Mouse (Mus musculus) thymus, postnatal 4 days (tissue): Measurements from ENCODE around the gene Bves.
"Not testable (repeated sequence)": the region's sequence is repeated elsewhere in the genome, so short reads cannot be mapped to it uniquely, and the experiment has no call there.

Experiments used
- DNase-seq: peaks from one replicate; pipeline ENCODE4 v3.0.0; 2021

Bves gene

GRCm38 (mm10) chr10:45335434-45336422 lies at the start of gene Bves:
TSS of gene Bves (plus strand) at chr10:45335772.
- peak; percentile 43 for DNase-seq

- no peak for DNase-seq
Measured at GRCm38 (mm10) chr10:45288351-45288750, 47.2 kb upstream of the Bves start.

GRCm38 (mm10) chr10:45289218-45290105 lies 46.1 kb upstream of the Bves start:
- DNase-seq = peak; percentile 26

GRCm38 (mm10) chr10:45290618-45291017 lies 45.0 kb upstream of the Bves start:
- no peak for DNase-seq

- DNase-seq = not testable (repeated sequence)
Measured at GRCm38 (mm10) chr10:45292159-45292558, 43.4 kb upstream of the Bves start.

- no peak for DNase-seq
Measured at GRCm38 (mm10) chr10:45295093-45295492, 40.5 kb upstream of the Bves start.

GRCm38 (mm10) chr10:45298503-45298902 lies 37.1 kb upstream of the Bves start:
- DNase-seq = no peak

- no peak for DNase-seq
Measured at GRCm38 (mm10) chr10:45299509-45299908, 36.1 kb upstream of the Bves start.

- no peak for DNase-seq
Measured at GRCm38 (mm10) chr10:45303315-45304036, 32.1 kb upstream of the Bves start.

GRCm38 (mm10) chr10:45305173-45305572 lies 30.4 kb upstream of the Bves start:
- no peak for DNase-seq

- no peak for DNase-seq
Measured at GRCm38 (mm10) chr10:45311129-45311528, 24.4 kb upstream of the Bves start.

- no peak for DNase-seq
Measured at GRCm38 (mm10) chr10:45311624-45312023, 23.9 kb upstream of the Bves start.

GRCm38 (mm10) chr10:45314865-45315264 lies 20.7 kb upstream of the Bves start:
- no peak for DNase-seq

GRCm38 (mm10) chr10:45318922-45319321 lies 16.6 kb upstream of the Bves start:
- no peak for DNase-seq

GRCm38 (mm10) chr10:45320296-45320695 lies 15.3 kb upstream of the Bves start:
- DNase-seq = no peak

GRCm38 (mm10) chr10:45324159-45324558 lies 11.4 kb upstream of the Bves start:
- no peak for DNase-seq

- no peak for DNase-seq
Measured at GRCm38 (mm10) chr10:45328196-45329000, 7.2 kb upstream of the Bves start.

GRCm38 (mm10) chr10:45334925-45335324 lies 647 bp upstream of the Bves start:
- no peak for DNase-seq

- no peak for DNase-seq
Measured at GRCm38 (mm10) chr10:45339106-45339505, 3.5 kb downstream of the Bves start.

GRCm38 (mm10) chr10:45344381-45344780 lies 8.8 kb downstream of the Bves start:
- DNase-seq = no peak

GRCm38 (mm10) chr10:45345217-45345616 lies 9.6 kb downstream of the Bves start:
- DNase-seq = no peak

- DNase-seq = not testable (repeated sequence)
Measured at GRCm38 (mm10) chr10:45348143-45348542, 12.6 kb downstream of the Bves start.
